Mouse (Mus musculus): ENCODE data around the gene Upp1. TPM values are rescaled to one million over a fixed set of nuclear protein-coding genes. Genes with fewer than 3 reads are reported as not detected.

Gene Upp1
- polyA plus RNA-seq, 1 experiment from 2014 or later = 4.8 TPM

Other genes starting within 250 kb of the Upp1 start
- gene Pkd1l1, start 144.8 kb upstream of the Upp1 start, polyA plus RNA-seq (2016; fragmentation: Nextera tagmentation; extraction: Ambion mirVana) = 0.05 and 0.13 TPM in 2 replicates
- 15.3 and 16.4 TPM in 2 replicates for gene Hus1, start 106.9 kb upstream of the Upp1 start, polyA plus RNA-seq (2016; fragmentation: Nextera tagmentation; extraction: Ambion mirVana)
- gene Gm11992, start 69.5 kb upstream of the Upp1 start, polyA plus RNA-seq (2016; fragmentation: Nextera tagmentation; extraction: Ambion mirVana) = 0.77 and 1.3 TPM in 2 replicates
- gene Sun3, start 69.1 kb upstream of the Upp1 start, polyA plus RNA-seq (2016; fragmentation: Nextera tagmentation; extraction: Ambion mirVana) = 0.25 TPM in 1 of 2 replicates, not detected in the other
- gene Abca13, start 73.8 kb downstream of the Upp1 start, polyA plus RNA-seq (2016; fragmentation: Nextera tagmentation; extraction: Ambion mirVana) = 0.04 TPM in 1 of 2 replicates, not detected in the other

Data from hindbrain, embryonic 12.5 days (tissue).